13 mouse cellular contexts compared by ENCODE assay signal in the genomic region with DNA sequence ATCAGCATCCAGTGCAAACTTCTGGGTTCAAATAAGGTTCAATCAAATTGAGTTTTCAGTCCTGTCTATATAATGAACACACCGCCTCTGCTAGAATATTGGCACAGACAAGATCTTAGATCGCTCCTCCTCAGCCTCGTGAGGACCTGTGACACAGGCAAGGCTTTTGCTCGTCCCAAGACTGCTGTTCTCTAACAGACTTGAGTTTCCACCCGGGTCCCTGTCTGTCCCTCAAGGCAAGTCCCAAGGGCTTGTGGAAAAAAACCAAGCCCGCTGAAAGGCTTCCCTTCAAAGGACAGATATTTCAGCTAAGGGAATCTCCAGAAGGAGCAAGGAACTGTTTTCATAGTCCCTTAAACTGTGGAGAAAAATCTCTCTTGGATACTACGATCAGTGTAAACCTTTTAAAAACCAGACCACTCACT. TPM values are rescaled to one million over a fixed set of nuclear protein-coding genes. Genes with fewer than 3 reads are reported as not detected.
DNase-seq lines count a peak whose midpoint lies in the region; ATAC-seq lines count a peak whose summit lies in the region.
"Had no signal": no experiment of that assay in that cellular context is flagged by ENCODE, and none has a peak within 500 bp of the region (broad histone marks: within the 10 kb centered on the region; RNA-seq: fewer than 3 reads in every experiment).

No protein-coding gene starts in this region.

- peaks cover 6% of the 10 kb centered on the region; the same call in 1 of the 2 replicates for H3K36me3 ChIP-seq in heart, embryonic 10.5 days
- no peaks in the 10 kb centered on the region for H3K36me3 ChIP-seq in liver, embryonic 11.5 days (ENCODE audit: control insufficient read depth, insufficient read depth, low read length)
- H3K36me3 ChIP-seq: embryonic facial prominence, embryonic 12.5 days; forebrain, embryonic 12.5 days had no signal

- peak overlapping the region; percentile 15; the same call in 1 of the 2 replicates for H3K4me2 ChIP-seq in liver, embryonic 11.5 days
- H3K4me2 ChIP-seq: embryonic facial prominence, embryonic 12.5 days; forebrain, embryonic 12.5 days; hindbrain, embryonic 14.5 days had no signal

- WGBS in heart, embryonic 10.5 days = 66% methylated on average over 7 of the region's 7 CpGs
- 71% methylated on average over 7 of the region's 7 CpGs for WGBS in liver, embryonic 11.5 days
- WGBS in large intestine, adult 2 months = 29% methylated on average over 7 of the region's 7 CpGs

- H3K4me3 ChIP-seq in heart, embryonic 10.5 days = no peak overlapping the region
- H3K4me3 ChIP-seq in liver, embryonic 11.5 days (ENCODE audit: low read depth, low read length) = no peak overlapping the region
- H3K4me3 ChIP-seq: embryonic facial prominence, embryonic 12.5 days; forebrain, embryonic 12.5 days had no signal

- H3K9ac ChIP-seq in liver, embryonic 11.5 days (ENCODE audit: low read depth, low read length) = no peak overlapping the region
- H3K9ac ChIP-seq: embryonic facial prominence, embryonic 12.5 days; forebrain, embryonic 12.5 days; hindbrain, embryonic 14.5 days had no signal

- peaks cover 45% of the 10 kb centered on the region for H3K4me1 ChIP-seq in heart, embryonic 10.5 days
- peaks cover 7% of the 10 kb centered on the region; the same call in 1 of the 2 replicates for H3K4me1 ChIP-seq in liver, embryonic 11.5 days (replicated peaks; ENCODE audit: control insufficient read depth, insufficient read depth, low read length)

- peak overlapping the region; percentile 31; the same call in 1 of the 2 replicates for H3K27ac ChIP-seq in heart, embryonic 10.5 days
- no peak overlapping the region for H3K27ac ChIP-seq in liver, embryonic 11.5 days (ENCODE audit: low read depth, low read length)
- H3K27ac ChIP-seq: embryonic facial prominence, embryonic 12.5 days; forebrain, embryonic 12.5 days; hindbrain, embryonic 14.5 days had no signal

- H3K27me3 ChIP-seq in heart, embryonic 10.5 days (ENCODE audit: insufficient read depth, poor library complexity, severe bottlenecking) = no peaks in the 10 kb centered on the region
- H3K27me3 ChIP-seq in liver, embryonic 11.5 days (replicated peaks; ENCODE audit: control insufficient read depth, insufficient read depth, low read length) = no peaks in the 10 kb centered on the region
- H3K27me3 ChIP-seq: embryonic facial prominence, embryonic 12.5 days; forebrain, embryonic 12.5 days had no signal

- no peak for DNase-seq in heart, embryonic 10.5 days (ENCODE audit: low spot score)
- DNase-seq in heart, postnatal 4 days = no peak
- no peak for DNase-seq in liver, embryonic 11.5 days (ENCODE audit: low spot score)
- DNase-seq in liver (no peak), MN1 (ENCODE audit: low spot score) (no peak)
- DNase-seq in large intestine, adult 2 months (ENCODE audit: low read depth, low spot score) = peak; percentile 65
- no peak for DNase-seq in lung, postnatal 36 days
- DNase-seq: layer of hippocampus, adult 9-11 months; right cerebral cortex, postnatal 25 days; thymus, postnatal 25 days had no signal

- no peak for ATAC-seq in liver, embryonic 11.5 days (replicated peaks; ENCODE audit: low FRiP score)

- H3K9me3 ChIP-seq in heart, embryonic 10.5 days = no peaks in the 10 kb centered on the region
- H3K9me3 ChIP-seq in liver, embryonic 11.5 days (ENCODE audit: control insufficient read depth, low read length) = no peaks in the 10 kb centered on the region
- H3K9me3 ChIP-seq: embryonic facial prominence, embryonic 12.5 days; forebrain, embryonic 12.5 days had no signal

RNA-seq across cellular contexts. Expression of a gene that starts 16.0 kb away (rescaled TPM):
- 65.2 and 68.5 TPM in 2 replicates for polyA plus RNA-seq in heart, embryonic 10.5 days (2016; fragmentation: Nextera tagmentation; extraction: Ambion mirVana)
- total RNA-seq in heart, postnatal 4 days (2021) = 100 to 1,000 TPM in 1 of 2 experiments, 10 to 100 TPM in 1; 95.0 to 104 TPM
- 19.8 and 23.0 TPM in 2 replicates for polyA plus RNA-seq in liver, embryonic 11.5 days (2014; fragmentation: Nextera tagmentation; extraction: Ambion mirVana)
- 10.5 and 21.2 TPM in 2 replicates for polyA plus RNA-seq in large intestine, adult 2 months (2012; rRNA removed)
